Mouse (Mus musculus) CH12.LX (cell line): ENCODE measurements around the gene Cabin1. TPM values are rescaled to one million over a fixed set of nuclear protein-coding genes. Genes with fewer than 3 reads are reported as not detected.

Experiments
- DNase-seq: peaks from one replicate; pipeline ENCODE4 v3.0.0-alpha.2; 2013; ENCODE audit errors: extremely low read depth
- H3K27ac ChIP-seq: 2 replicates; pipeline ENCODE4 v1.5.1; 2012; ENCODE audit warnings: low read depth, mild to moderate bottlenecking, control low read depth, moderate library complexity; ENCODE audit not compliant: insufficient read depth
- H3K27me3 ChIP-seq: replicated peaks from 2 replicates; pipeline ENCODE3; 2012; ENCODE audit warnings: inconsistent platforms
- H3K36me3 ChIP-seq, 2 experiments: replicated peaks in 1 of 2; 2 replicates each; pipeline versions ENCODE3 to v1.6.1; 2012; ENCODE audit warnings: inconsistent platforms in 1 of 2, low read length in 1 of 2, mild to moderate bottlenecking in 1 of 2, mixed read lengths in 1 of 2, moderate library complexity in 1 of 2; ENCODE audit not compliant: control insufficient read depth in 1 of 2, insufficient read depth in 1 of 2
- H3K4me1 ChIP-seq, 2 experiments: 2 replicates each; pipeline ENCODE4 v1.6.1; 2012; ENCODE audit warnings: inconsistent platforms in 1 of 2, moderate library complexity in 1 of 2; ENCODE audit not compliant: insufficient read depth in 2 of 2, control insufficient read depth in 1 of 2
- H3K4me2 ChIP-seq: 2 replicates; pipeline ENCODE4 v1.6.1; 2012; ENCODE audit warnings: low read depth, mild to moderate bottlenecking, control low read depth; ENCODE audit not compliant: poor library complexity, insufficient read depth, severe bottlenecking
- H3K4me3 ChIP-seq, 3 experiments: fragments of 150-350 bp in 1 of 3; sonication (generic) in 1 of 3; replicated peaks in 1 of 3; 2 replicates each; pipeline versions ENCODE3 to v1.5.1; 2011 to 2012; ENCODE audit warnings: low read depth in 2 of 3, low read length in 2 of 3, mild to moderate bottlenecking in 2 of 3, moderate library complexity in 2 of 3, control low read depth in 1 of 3, improper control_type of control experiment in 1 of 3, inconsistent platforms in 1 of 3, mixed read lengths in 1 of 3; ENCODE audit not compliant: poor library complexity in 1 of 3
- H3K79me2 ChIP-seq: replicated peaks from 2 replicates; pipeline ENCODE4 v1.6.1; 2012; ENCODE audit warnings: mild to moderate bottlenecking, moderate library complexity; ENCODE audit not compliant: control insufficient read depth, poor library complexity, insufficient read depth, severe bottlenecking; ENCODE audit errors: extremely low read depth
- H3K9ac ChIP-seq: 2 replicates; pipeline ENCODE4 v1.6.1; 2012; ENCODE audit warnings: low read depth, mild to moderate bottlenecking, control low read depth, moderate library complexity; ENCODE audit not compliant: insufficient read depth
- H3K9me3 ChIP-seq: replicated peaks from 2 replicates; pipeline ENCODE3; 2012; ENCODE audit warnings: low read length, inconsistent platforms, mixed read lengths
- BHLHE40 ChIP-seq: IDR thresholded peaks from 2 replicates; pipeline ENCODE4 v1.6.1; 2011; ENCODE audit warnings: mild to moderate bottlenecking, low read depth, low read length, improper control_type of control experiment
- CHD1 ChIP-seq: IDR thresholded peaks from 2 replicates; pipeline ENCODE4 v1.6.1; 2012; ENCODE audit warnings: low read depth, low read length, improper control_type of control experiment, inconsistent platforms
- CTCF ChIP-seq, 2 experiments: IDR thresholded peaks in 1 of 2; conservative IDR thresholded peaks in 1 of 2; 2 replicates each; pipeline ENCODE4 v1.5.1; 2011 to 2012; ENCODE audit warnings: low read depth in 2 of 2, low read length in 2 of 2, improper control_type of control experiment in 1 of 2, inconsistent platforms in 1 of 2, mild to moderate bottlenecking in 1 of 2, moderate library complexity in 1 of 2
- E2F4 ChIP-seq: IDR thresholded peaks from 2 replicates; pipeline ENCODE4 v1.6.1; 2011; ENCODE audit warnings: low read depth, low read length, improper control_type of control experiment; ENCODE audit not compliant: insufficient replicate concordance
- ELF1 ChIP-seq: IDR thresholded peaks from 2 replicates; pipeline ENCODE4 v1.6.1; 2014; ENCODE audit warnings: low read depth, mild to moderate bottlenecking, inconsistent platforms, low read length, improper control_type of control experiment
- EP300 ChIP-seq: IDR thresholded peaks from 2 replicates; pipeline ENCODE4 v1.6.1; 2011; ENCODE audit warnings: low read length, improper control_type of control experiment
- ETS1 ChIP-seq: conservative IDR thresholded peaks from 2 replicates; pipeline ENCODE4 v1.6.1; 2012; ENCODE audit warnings: low read depth, mild to moderate bottlenecking, inconsistent platforms, low read length, improper control_type of control experiment, moderate library complexity
- GABPA ChIP-seq: IDR thresholded peaks from 2 replicates; pipeline ENCODE4 v1.6.1; 2012; ENCODE audit warnings: low read depth, low read length, improper control_type of control experiment, inconsistent platforms; ENCODE audit not compliant: insufficient replicate concordance
- HCFC1 ChIP-seq: IDR thresholded peaks from 2 replicates; pipeline ENCODE4 v1.6.1; 2012; ENCODE audit warnings: low read depth, mild to moderate bottlenecking, inconsistent platforms, low read length, improper control_type of control experiment
- IRF4 ChIP-seq: IDR thresholded peaks from 2 replicates; pipeline ENCODE4 v1.6.1; 2014; ENCODE audit warnings: low read depth, mild to moderate bottlenecking, inconsistent platforms, low read length, improper control_type of control experiment
- JUN ChIP-seq: IDR thresholded peaks from 2 replicates; pipeline ENCODE4 v1.6.1; 2011; ENCODE audit warnings: low read depth, mild to moderate bottlenecking, low read length, improper control_type of control experiment, moderate library complexity; ENCODE audit not compliant: insufficient read depth
- JUND ChIP-seq: conservative IDR thresholded peaks from 2 replicates; pipeline ENCODE4 v1.6.1; 2011; ENCODE audit warnings: low read depth, low read length, improper control_type of control experiment
- KAT2A ChIP-seq: IDR thresholded peaks from 2 replicates; pipeline ENCODE4 v1.6.1; 2012; ENCODE audit warnings: low read length, improper control_type of control experiment, inconsistent platforms; ENCODE audit not compliant: insufficient replicate concordance
- MAFK ChIP-seq: IDR thresholded peaks from 2 replicates; pipeline ENCODE4 v1.6.1; 2011; ENCODE audit warnings: low read length, improper control_type of control experiment; ENCODE audit not compliant: insufficient replicate concordance
- MAX ChIP-seq: IDR thresholded peaks from 2 replicates; pipeline ENCODE4 v1.6.1; 2011; ENCODE audit warnings: low read length, improper control_type of control experiment
- MAZ ChIP-seq: IDR thresholded peaks from 2 replicates; pipeline ENCODE4 v1.6.1; 2012; ENCODE audit warnings: low read depth, mild to moderate bottlenecking, inconsistent platforms, low read length, improper control_type of control experiment, moderate library complexity
- MEF2A ChIP-seq: IDR thresholded peaks from 2 replicates; pipeline ENCODE4 v1.6.1; 2014; ENCODE audit warnings: low read depth, mild to moderate bottlenecking, inconsistent platforms, low read length, improper control_type of control experiment, borderline replicate concordance
- MXI1 ChIP-seq: IDR thresholded peaks from 2 replicates; pipeline ENCODE4 v1.6.1; 2011; ENCODE audit warnings: mild to moderate bottlenecking, low read depth, low read length, improper control_type of control experiment
- NELFE ChIP-seq: IDR thresholded peaks from 2 replicates; pipeline ENCODE4 v1.6.1; 2011; ENCODE audit warnings: low read depth, low read length, improper control_type of control experiment
- POLR2A ChIP-seq: IDR thresholded peaks from 2 replicates; pipeline ENCODE4 v1.6.1; 2011; ENCODE audit warnings: low read depth, mild to moderate bottlenecking, improper control_type of control experiment, low read length
- RAD21 ChIP-seq: IDR thresholded peaks from 2 replicates; pipeline ENCODE4 v1.6.1; 2011; ENCODE audit warnings: low read depth, mild to moderate bottlenecking, low read length, improper control_type of control experiment, moderate library complexity
- RCOR1 ChIP-seq: conservative IDR thresholded peaks from 2 replicates; pipeline ENCODE4 v1.6.1; 2012; ENCODE audit warnings: low read depth, mild to moderate bottlenecking, inconsistent platforms, low read length, improper control_type of control experiment
- SIN3A ChIP-seq: IDR thresholded peaks from 2 replicates; pipeline ENCODE4 v1.6.1; 2012; ENCODE audit warnings: low read length, improper control_type of control experiment, inconsistent platforms
- SMC3 ChIP-seq: IDR thresholded peaks from 2 replicates; pipeline ENCODE4 v1.6.1; 2011; ENCODE audit warnings: low read depth, low read length, improper control_type of control experiment
- TBP ChIP-seq: conservative IDR thresholded peaks from 2 replicates; pipeline ENCODE4 v1.6.1; 2011; ENCODE audit warnings: low read depth, low read length, improper control_type of control experiment
- TCF12 ChIP-seq: IDR thresholded peaks from 2 replicates; pipeline ENCODE4 v1.6.1; 2014; ENCODE audit warnings: low read depth, mild to moderate bottlenecking, inconsistent platforms, low read length, improper control_type of control experiment
- UBTF ChIP-seq: IDR thresholded peaks from 2 replicates; pipeline ENCODE4 v1.6.1; 2012; ENCODE audit warnings: low read depth, mild to moderate bottlenecking, inconsistent platforms, low read length, improper control_type of control experiment, moderate library complexity
- USF1 ChIP-seq: IDR thresholded peaks from 2 replicates; pipeline ENCODE4 v1.6.1; 2014; ENCODE audit warnings: low read depth, mild to moderate bottlenecking, inconsistent platforms, low read length, improper control_type of control experiment
- USF2 ChIP-seq: conservative IDR thresholded peaks from 2 replicates; pipeline ENCODE4 v1.6.1; 2011; ENCODE audit warnings: low read depth, low read length, improper control_type of control experiment
- ZC3H11A ChIP-seq: IDR thresholded peaks from 2 replicates; pipeline ENCODE4 v1.6.1; 2012; ENCODE audit warnings: low read depth, mild to moderate bottlenecking, inconsistent platforms, low read length, improper control_type of control experiment
- ZMIZ1 ChIP-seq: IDR thresholded peaks from 2 replicates; pipeline ENCODE4 v1.6.1; 2012; ENCODE audit warnings: low read depth, mild to moderate bottlenecking, inconsistent platforms, low read length, improper control_type of control experiment
- ZNF384 ChIP-seq: IDR thresholded peaks from 2 replicates; pipeline ENCODE4 v1.6.1; 2012; ENCODE audit warnings: low read depth, low read length, improper control_type of control experiment, inconsistent platforms
- dilution Hi-C: fragments of 300-500 bp; cut with MboI; formaldehyde crosslinking; loops from 2 replicates; pipeline ENCODE4 v1.14.3; 2020; ENCODE audit warnings: low sequenced_read_pairs; ENCODE audit not compliant: extremely low pct_unique_long_range_greater_than_20kb, extremely low pct_ligation_motif_present
- in situ Hi-C: fragments of 300-500 bp; cut with MboI; formaldehyde crosslinking; loops from 3 replicates; pipeline ENCODE4 v1.14.3; 2019; ENCODE audit warnings: low sequenced_read_pairs, low pct_ligation_motif_present, low pct_unique_long_range_greater_than_20kb, mixed read lengths
- polyA plus RNA-seq: library from polyadenylated mRNA; unstranded; fragments of >175 nt; gene quantifications from 2 replicates; pipeline ENCODE4 v1.2.1, GENCODE M21; 2012; ENCODE audit warnings: low read depth; ENCODE audit not compliant: insufficient read length
- total RNA-seq, 2 experiments: library from RNA; depleted of rRNA; stranded (reverse); fragments of 300-350 nt in 1 of 2; fragments of >200 nt in 1 of 2; gene quantifications; 2 replicates each; pipeline ENCODE4 v1.2.3; 2012 to 2014

Gene Cabin1
- total and polyA plus RNA-seq, 3 experiments: 12.0 to 46.0 (median 29.0) TPM

DNA sequence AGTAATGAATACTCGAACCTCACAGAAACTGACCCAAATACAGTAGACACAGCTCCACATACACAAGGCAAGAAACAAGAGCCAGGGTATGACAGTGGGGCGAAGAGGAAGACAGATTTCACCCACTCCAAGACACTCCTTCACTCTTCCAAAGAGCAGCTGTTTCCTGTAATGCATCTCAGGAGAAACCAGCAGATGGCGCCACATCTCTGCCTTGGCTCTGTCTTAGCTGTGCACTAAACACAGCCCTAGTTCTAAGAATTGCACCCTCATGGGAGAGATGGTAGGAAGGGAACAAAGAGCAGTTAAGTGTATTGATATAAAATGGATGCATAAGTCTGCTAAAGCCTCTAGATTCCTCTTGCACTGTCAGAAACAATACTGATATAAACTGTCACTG lies 20.1 kb downstream of the Cabin1 start:
- dilution Hi-C loops: no loop called here
- no peaks in the 10 kb centered on the region for H3K79me2 ChIP-seq
- H3K4me2 ChIP-seq: no peak overlapping the region
- H3K4me1 ChIP-seq: no peaks in the 10 kb centered on the region
- H3K36me3 ChIP-seq: peaks cover 71 to 95% of the 10 kb centered on the region in 2 experiments
- DNase-seq: peak; percentile 74
- no peak overlapping the region for H3K9ac ChIP-seq
- no peaks in the 10 kb centered on the region for H3K9me3 ChIP-seq
- H3K27ac ChIP-seq: no peak overlapping the region
- H3K4me3 ChIP-seq: no peak overlapping the region
- no peaks in the 10 kb centered on the region for H3K27me3 ChIP-seq
- TF ChIP-seq ELF1 (peak; percentile 30), UBTF (no peak), USF1 (no peak), ETS1 (no peak), ZC3H11A (peak; percentile 73), EP300 (no peak), E2F4 (no peak), MEF2A (no peak), TBP (no peak), RAD21 (peak; percentile 90), MAX (no peak), IRF4 (peak; percentile 50), USF2 (no peak), CHD1 (no peak), HCFC1 (no peak), SIN3A (peak; percentile 71), GABPA (no peak), MAFK (no peak), MXI1 (no peak), KAT2A (0 out of 2 replicates have a peak, but pooled peaks have one; percentile 19), BHLHE40 (0 out of 2 replicates have a peak, but pooled peaks have one; percentile 19), CTCF (conservative IDR thresholded peaks at IDR 0.05 in 1 of 2, IDR thresholded peaks at IDR 0.05 in 1 of 2; ENCODE audit: low read depth in 2 of 2, low read length in 2 of 2) (peak; percentile 87 to 96), ZNF384 (peak; percentile 70), SMC3 (peak; percentile 94), POLR2A (no peak), JUND (no peak), RCOR1 (no peak), TCF12 (peak; percentile 31; the same call in 1 of the 2 replicates), MAZ (no peak), ZMIZ1 (no peak), JUN (no peak), NELFE (peak; percentile 54; the same call in 1 of the 2 replicates)
- TF ChIP-seq, all 38 proteins: peak for 12
- in situ Hi-C loops: loop anchor here (10.0 kb wide), 1 partner anchor 111 kb away; no protein-coding TSS in a partner anchor
